Mouse (Mus musculus) kidney, postnatal 0 days (tissue): Measurements from ENCODE around the gene Wdr90. TPM values are rescaled to one million over a fixed set of nuclear protein-coding genes. Genes with fewer than 3 reads are reported as not detected.

Experiments
- ATAC-seq: fragments of 200-750 bp; cut with Nextera tagmentation; replicated peaks from 2 replicates; pipeline ENCODE4 v1.8.0; 2017; ENCODE audit warnings: low read depth, moderate number of reproducible peaks, moderate TSS enrichment, moderate library complexity; ENCODE audit not compliant: low FRiP score
- DNase-seq: peaks from one replicate; pipeline ENCODE4 v3.0.0-alpha.2; 2016; ENCODE audit warnings: low spot score
- H3K27ac ChIP-seq: fragments of 300-500 bp; sonication (generic); 2 replicates; pipeline ENCODE4 v1.5.1; 2014; ENCODE audit warnings: mild to moderate bottlenecking
- H3K27me3 ChIP-seq: fragments of 300-500 bp; sonication (generic); 2 replicates; pipeline ENCODE4 v1.6.1; 2014; ENCODE audit warnings: low read length, mixed read lengths; ENCODE audit not compliant: insufficient read depth
- H3K36me3 ChIP-seq: fragments of 300-500 bp; sonication (generic); 2 replicates; pipeline ENCODE4 v1.6.1; 2014; ENCODE audit warnings: low read length, mixed read lengths; ENCODE audit not compliant: insufficient read depth
- H3K4me1 ChIP-seq: fragments of 300-500 bp; sonication (generic); replicated peaks from 2 replicates; pipeline ENCODE4 v1.6.1; 2014; ENCODE audit warnings: antibody characterized with exemption, low read length, mixed read lengths; ENCODE audit not compliant: insufficient read depth
- H3K4me2 ChIP-seq: fragments of 300-500 bp; sonication (generic); 2 replicates; pipeline ENCODE4 v1.6.1; 2014; ENCODE audit warnings: mild to moderate bottlenecking, low read length, moderate library complexity, mixed read lengths
- H3K4me3 ChIP-seq: fragments of 300-500 bp; sonication (generic); replicated peaks from 2 replicates; pipeline ENCODE4 v1.5.1; 2014; ENCODE audit warnings: low read depth, low read length
- H3K9ac ChIP-seq: fragments of 300-500 bp; sonication (generic); 2 replicates; pipeline ENCODE4 v1.6.1; 2014; ENCODE audit warnings: low read depth, low read length
- H3K9me3 ChIP-seq: fragments of 300-500 bp; sonication (generic); replicated peaks from 2 replicates; pipeline ENCODE4 v1.6.1; 2016; ENCODE audit warnings: low read length, inconsistent platforms, mixed read lengths
- CTCF ChIP-seq: IDR thresholded peaks from 2 replicates; pipeline ENCODE4 v1.5.1; 2016; ENCODE audit warnings: antibody characterized with exemption, low read depth, mild to moderate bottlenecking, moderate library complexity
- WGBS: fragments of 180-500 bp; shearing (Covaris S2); extraction: QIAGEN DNeasy Blood & Tissue Kit; methylation state at CpG from one replicate; pipeline ENCODE4 v1.1.7; 2014; 5-methylcytosine and 5-hydroxymethylcytosine counted together
- polyA plus RNA-seq: library from polyadenylated mRNA; unstranded; fragments of >200 nt; fragmentation: Nextera tagmentation; extraction: Ambion mirVana; gene quantifications from 2 replicates; pipeline ENCODE4 v1.2.1, GENCODE M21; 2015

Wdr90 gene
- polyA plus RNA-seq, 1 experiment from 2014 or later, result 10.6 TPM

GRCm38 (mm10) chr17:25834595-25835222 lies 26.6 kb downstream of the Wdr90 start:
- DNase-seq (no peak), ATAC-seq (no peak)
- H3K27me3 ChIP-seq, result no peaks in the 10 kb centered on the region
- no peak for TF ChIP-seq CTCF
- peaks cover 30% of the 10 kb centered on the region; the same call in 1 of the 2 replicates for H3K36me3 ChIP-seq
- H3K4me1 ChIP-seq, result peaks cover 50% of the 10 kb centered on the region
- WGBS, result 75% methylated on average over 12 of the region's 12 CpGs
- H3K9me3 ChIP-seq, result no peaks in the 10 kb centered on the region
- H3K4me3 ChIP-seq, result peak overlapping the region; percentile 81
- H3K4me2 ChIP-seq, result peak overlapping the region; percentile 92
- H3K27ac ChIP-seq, result peak overlapping the region; percentile 99
- peak overlapping the region; percentile 76 for H3K9ac ChIP-seq

- H3K36me3 ChIP-seq, result peaks cover 24% of the 10 kb centered on the region; the same call in 1 of the 2 replicates
- DNase-seq, result peak; percentile 26
- peak overlapping the region; percentile 92 for H3K4me2 ChIP-seq
- H3K27me3 ChIP-seq, result no peaks in the 10 kb centered on the region
- no peak for ATAC-seq
- H3K4me3 ChIP-seq, result peak overlapping the region; percentile 81
- H3K9me3 ChIP-seq, result no peaks in the 10 kb centered on the region
- 9% methylated on average over 6 of the region's 6 CpGs for WGBS
- H3K27ac ChIP-seq, result peak overlapping the region; percentile 99
- no peak for TF ChIP-seq CTCF
- peak overlapping the region; percentile 76 for H3K9ac ChIP-seq
- peaks cover 54% of the 10 kb centered on the region for H3K4me1 ChIP-seq
Observed at GRCm38 (mm10) chr17:25833961-25834594, 27.2 kb downstream of the Wdr90 start.

GRCm38 (mm10) chr17:25833291-25833663 lies 28.0 kb downstream of the Wdr90 start, which contains the start of gene Stub1:
Gene Stub1, minus strand, starts transcription at chr17:25833404.
- H3K36me3 ChIP-seq, result peaks cover 21% of the 10 kb centered on the region; the same call in 1 of the 2 replicates
- ATAC-seq (peak; percentile 74), DNase-seq (peak; percentile 98)
- 1% methylated on average over 24 of the region's 24 CpGs for WGBS
- peak within 1 kb of the TSS; percentile 81 for H3K4me3 ChIP-seq
- peak within 1 kb of the TSS; percentile 83 for H3K9ac ChIP-seq
- H3K27me3 ChIP-seq, result no peaks in the 10 kb centered on the region
- peaks cover 57% of the 10 kb centered on the region for H3K4me1 ChIP-seq
- peak within 1 kb of the TSS; percentile 99 for H3K27ac ChIP-seq
- peak within 1 kb of the TSS; percentile 92 for H3K4me2 ChIP-seq
- H3K9me3 ChIP-seq, result no peaks in the 10 kb centered on the region
- TF ChIP-seq CTCF, result no peak

GRCm38 (mm10) chr17:25832436-25833290 lies 28.6 kb downstream of the Wdr90 start:
- H3K27me3 ChIP-seq, result no peaks in the 10 kb centered on the region
- H3K9me3 ChIP-seq, result no peaks in the 10 kb centered on the region
- TF ChIP-seq CTCF, result no peak
- H3K4me2 ChIP-seq, result peak overlapping the region; percentile 92
- peaks cover 21% of the 10 kb centered on the region; the same call in 1 of the 2 replicates for H3K36me3 ChIP-seq
- H3K4me1 ChIP-seq, result peaks cover 59% of the 10 kb centered on the region
- peak overlapping the region; percentile 81 for H3K4me3 ChIP-seq
- ATAC-seq, result peak; percentile 87
- peak overlapping the region; percentile 83 for H3K9ac ChIP-seq
- peak; percentile 100 for DNase-seq
- under 1% methylated on average over 77 of the region's 77 CpGs for WGBS
- peak overlapping the region; percentile 99 for H3K27ac ChIP-seq

GRCm38 (mm10) chr17:25831451-25832281 lies 29.6 kb downstream of the Wdr90 start:
- peak overlapping the region; percentile 81 for H3K4me3 ChIP-seq
- peaks cover 26% of the 10 kb centered on the region; the same call in 1 of the 2 replicates for H3K36me3 ChIP-seq
- peaks cover 53% of the 10 kb centered on the region for H3K4me1 ChIP-seq
- WGBS, result 47% methylated on average over 21 of the region's 21 CpGs
- no peak for TF ChIP-seq CTCF
- H3K27ac ChIP-seq, result peak overlapping the region; percentile 99
- H3K9ac ChIP-seq, result peak overlapping the region; percentile 83
- peak overlapping the region; percentile 85 for H3K4me2 ChIP-seq
- no peak for DNase-seq
- no peak for ATAC-seq
- no peaks in the 10 kb centered on the region for H3K27me3 ChIP-seq
- H3K9me3 ChIP-seq, result no peaks in the 10 kb centered on the region
